Mouse (Mus musculus) midbrain, embryonic 11.5 days (tissue): Measurements from ENCODE around the gene Fdxr. TPM values are rescaled to one million over a fixed set of nuclear protein-coding genes. Genes with fewer than 3 reads are reported as not detected.

Experiments used
- ATAC-seq: fragments of 200-750 bp; cut with Nextera tagmentation; 2 replicates; pipeline ENCODE4 v1.8.0; 2017; ENCODE audit warnings: moderate TSS enrichment, moderate library complexity; ENCODE audit not compliant: low FRiP score
- DNase-seq: peaks from one replicate; pipeline ENCODE4 v3.0.0; 2015; ENCODE audit warnings: low spot score; ENCODE audit errors: missing footprints
- H3K27ac ChIP-seq: fragments of 300-500 bp; sonication (generic); 2 replicates; pipeline ENCODE4 v1.5.1; 2014; ENCODE audit warnings: low read depth, low read length
- H3K27me3 ChIP-seq: fragments of 300-500 bp; sonication (generic); 2 replicates; pipeline ENCODE4 v1.6.1; 2014; ENCODE audit warnings: mild to moderate bottlenecking, low read length, moderate library complexity, mixed read lengths; ENCODE audit not compliant: control insufficient read depth, insufficient read depth
- H3K36me3 ChIP-seq: fragments of 300-500 bp; sonication (generic); 2 replicates; pipeline ENCODE4 v1.6.1; 2014; ENCODE audit warnings: mild to moderate bottlenecking, low read length, moderate library complexity, mixed read lengths; ENCODE audit not compliant: control insufficient read depth, insufficient read depth
- H3K4me1 ChIP-seq: fragments of 300-500 bp; sonication (generic); 2 replicates; pipeline ENCODE4 v1.6.1; 2014; ENCODE audit warnings: low read length; ENCODE audit not compliant: control insufficient read depth, insufficient read depth
- H3K4me2 ChIP-seq: fragments of 300-500 bp; sonication (generic); 2 replicates; pipeline ENCODE4 v1.6.1; 2014; ENCODE audit warnings: mild to moderate bottlenecking, moderate library complexity
- H3K4me3 ChIP-seq: fragments of 300-500 bp; sonication (generic); 2 replicates; pipeline ENCODE4 v1.5.1; 2014; ENCODE audit warnings: low read depth, low read length
- H3K9ac ChIP-seq: fragments of 300-500 bp; sonication (generic); 2 replicates; pipeline ENCODE4 v1.6.1; 2014; ENCODE audit warnings: low read length
- H3K9me3 ChIP-seq: fragments of 300-500 bp; sonication (generic); 2 replicates; pipeline ENCODE4 v1.6.1; 2016; ENCODE audit warnings: low read length; ENCODE audit not compliant: control insufficient read depth
- WGBS: fragments of 180-500 bp; shearing (Covaris S2); extraction: QIAGEN DNeasy Blood & Tissue Kit; methylation state at CpG from one replicate; pipeline ENCODE4 v1.1.7; 2014; 5-methylcytosine and 5-hydroxymethylcytosine counted together
- polyA plus RNA-seq: library from polyadenylated mRNA; unstranded; fragments of >200 nt; fragmentation: Nextera tagmentation; extraction: Ambion mirVana; gene quantifications from 2 replicates; pipeline ENCODE4 v1.2.1, GENCODE M21; 2014

Fdxr gene
- polyA plus RNA-seq, 1 experiment from 2014 or later: 12.7 TPM

DNA sequence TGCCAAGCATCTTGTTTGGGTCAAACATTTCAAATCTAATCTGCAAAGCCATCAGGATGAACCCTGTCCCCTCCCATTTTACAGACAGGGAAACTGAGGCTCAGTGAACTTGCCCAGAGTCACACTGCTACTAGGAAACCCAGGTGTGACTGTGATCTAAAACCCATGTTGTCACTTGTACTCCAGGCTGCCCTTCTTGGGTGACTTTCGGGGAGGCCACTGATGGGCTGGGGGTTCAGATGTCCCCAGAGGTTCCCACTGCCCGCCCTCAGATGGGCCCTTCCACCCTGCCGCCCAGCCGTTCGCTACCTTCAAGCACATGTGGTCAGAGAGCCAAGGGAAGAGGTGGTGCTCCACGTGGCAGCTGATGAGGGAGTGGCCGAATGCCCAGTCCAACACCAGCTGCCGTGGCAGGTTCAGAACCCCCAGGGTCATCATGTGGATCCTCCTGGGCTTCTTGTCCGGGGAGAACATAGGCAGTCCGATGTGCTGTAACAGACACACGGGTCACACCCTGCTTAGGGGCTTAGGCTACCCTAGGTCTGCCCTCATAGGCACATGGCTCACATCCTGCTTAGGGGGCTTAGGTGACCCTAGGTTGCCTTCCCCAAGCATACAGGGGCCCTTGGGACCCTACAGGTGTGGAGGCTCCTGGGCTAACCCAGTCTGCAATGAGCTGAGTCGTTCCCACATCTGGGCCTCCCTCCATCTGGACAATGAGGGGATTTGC is 7.2 kb upstream of the Fdxr start:
- DNase-seq (no peak), ATAC-seq (no peak)
- WGBS: 83% methylated on average over 12 of the region's 12 CpGs
- Histone ChIP-seq H3K9ac (no peak overlapping the region), H3K27me3 (no peaks in the 10 kb centered on the region), H3K4me1 (no peaks in the 10 kb centered on the region; the same call in 1 of the 2 replicates), H3K4me2 (no peak overlapping the region), H3K36me3 (no peaks in the 10 kb centered on the region), H3K9me3 (no peaks in the 10 kb centered on the region), H3K4me3 (no peak overlapping the region), H3K27ac (no peak overlapping the region)

DNA sequence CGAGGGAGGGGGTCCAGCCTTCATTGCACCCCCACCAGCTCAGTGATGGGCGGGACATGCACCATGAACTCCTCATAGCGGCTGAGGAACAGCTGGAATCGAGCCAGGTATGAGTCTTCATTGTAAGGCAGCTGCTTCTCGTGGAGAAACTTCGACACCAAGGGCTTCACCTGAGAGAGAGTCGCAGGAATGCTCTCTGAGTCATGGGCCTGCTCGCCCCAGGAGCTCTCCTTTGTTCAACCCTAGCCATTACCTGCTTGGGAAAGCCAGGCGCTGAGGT is 6.6 kb upstream of the Fdxr start:
- H3K9ac ChIP-seq: no peak overlapping the region
- no peak overlapping the region for H3K4me2 ChIP-seq
- no peaks in the 10 kb centered on the region for H3K9me3 ChIP-seq
- 81% methylated on average over 9 of the region's 9 CpGs for WGBS
- ATAC-seq (no peak), DNase-seq (no peak)
- no peaks in the 10 kb centered on the region for H3K36me3 ChIP-seq
- H3K27me3 ChIP-seq: no peaks in the 10 kb centered on the region
- H3K4me1 ChIP-seq: no peaks in the 10 kb centered on the region; the same call in 1 of the 2 replicates
- H3K4me3 ChIP-seq: no peak overlapping the region
- H3K27ac ChIP-seq: no peak overlapping the region

- H3K4me2 ChIP-seq: no peak overlapping the region
- H3K9me3 ChIP-seq: no peaks in the 10 kb centered on the region
- no peak overlapping the region for H3K4me3 ChIP-seq
- H3K9ac ChIP-seq: no peak overlapping the region
- H3K27ac ChIP-seq: no peak overlapping the region
- H3K27me3 ChIP-seq: no peaks in the 10 kb centered on the region
- DNase-seq (no peak), ATAC-seq (no peak)
- H3K36me3 ChIP-seq: no peaks in the 10 kb centered on the region
- 89% methylated on average over 8 of the region's 8 CpGs for WGBS
- peaks cover 2% of the 10 kb centered on the region for H3K4me1 ChIP-seq
Observed at GRCm38 (mm10) chr11:115282723-115283485, 6.1 kb upstream of the Fdxr start.

DNA sequence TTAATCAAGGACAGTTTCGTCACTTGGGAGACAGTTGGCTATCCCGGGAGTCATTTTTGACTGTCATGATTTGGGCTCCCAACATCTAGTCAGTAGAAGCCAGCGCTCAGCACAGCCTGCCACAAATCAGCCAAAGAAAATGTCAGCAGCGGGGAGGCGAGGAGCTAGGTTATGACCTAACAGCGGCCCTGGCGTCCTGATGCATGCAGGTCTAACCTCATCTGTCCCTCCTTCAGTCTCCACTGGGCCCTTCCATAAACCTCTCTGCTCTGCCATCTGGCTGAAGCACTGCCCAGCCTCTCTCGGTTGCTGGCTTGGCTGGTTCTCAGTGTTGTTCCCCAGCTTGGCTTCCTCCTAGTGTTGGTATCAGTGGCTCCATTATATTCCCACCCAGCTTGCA is 5.4 kb upstream of the Fdxr start:
- Histone ChIP-seq H3K9me3 (no peaks in the 10 kb centered on the region), H3K36me3 (no peaks in the 10 kb centered on the region), H3K4me3 (no peak overlapping the region), H3K27ac (no peak overlapping the region), H3K9ac (no peak overlapping the region), H3K4me1 (peaks cover 6% of the 10 kb centered on the region), H3K27me3 (no peaks in the 10 kb centered on the region), H3K4me2 (no peak overlapping the region)
- WGBS: 77% methylated on average over 8 of the region's 8 CpGs
- DNase-seq: no peak
- no peak for ATAC-seq

DNA sequence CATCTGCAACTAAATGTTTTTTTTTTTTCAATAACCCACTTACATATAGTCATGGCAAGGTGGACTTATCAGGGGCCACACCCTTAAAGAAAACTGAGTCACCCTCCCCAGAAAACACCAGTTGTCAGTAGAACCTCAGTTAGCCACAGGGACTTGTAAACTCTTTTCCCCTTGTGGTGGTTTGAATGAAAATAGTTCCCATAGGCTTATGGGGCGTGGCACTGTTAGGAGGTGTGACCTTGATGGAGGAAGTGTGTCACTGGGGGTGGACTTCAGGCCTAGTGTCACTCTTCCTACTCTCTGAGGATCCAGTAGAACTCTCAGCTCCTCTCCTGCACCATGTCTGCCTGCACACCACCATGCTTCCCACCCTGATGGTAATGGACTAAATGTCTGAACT is 2.9 kb upstream of the Fdxr start:
- Histone ChIP-seq H3K27ac (no peak overlapping the region), H3K4me2 (no peak overlapping the region), H3K36me3 (no peaks in the 10 kb centered on the region), H3K27me3 (no peaks in the 10 kb centered on the region), H3K9ac (no peak overlapping the region), H3K4me1 (peaks cover 17% of the 10 kb centered on the region), H3K4me3 (no peak overlapping the region), H3K9me3 (no peaks in the 10 kb centered on the region)
- WGBS: 57% methylated on average over 1 of the region's 1 CpGs
- DNase-seq (no peak), ATAC-seq (no peak)

GRCm38 (mm10) chr11:115278176-115278575 is 1.3 kb upstream of the Fdxr start:
- H3K9me3 ChIP-seq: no peaks in the 10 kb centered on the region
- DNase-seq (no peak), ATAC-seq (no peak)
- H3K4me2 ChIP-seq: peak overlapping the region; percentile 69
- 0 out of 2 replicates have a peak overlapping the region, but pooled peaks have one; percentile 45 for H3K4me3 ChIP-seq
- H3K27me3 ChIP-seq: no peaks in the 10 kb centered on the region
- no peak overlapping the region for H3K27ac ChIP-seq
- H3K4me1 ChIP-seq: peaks cover 17% of the 10 kb centered on the region
- 73% methylated on average over 6 of the region's 6 CpGs for WGBS
- H3K9ac ChIP-seq: no peak overlapping the region
- H3K36me3 ChIP-seq: no peaks in the 10 kb centered on the region

DNA sequence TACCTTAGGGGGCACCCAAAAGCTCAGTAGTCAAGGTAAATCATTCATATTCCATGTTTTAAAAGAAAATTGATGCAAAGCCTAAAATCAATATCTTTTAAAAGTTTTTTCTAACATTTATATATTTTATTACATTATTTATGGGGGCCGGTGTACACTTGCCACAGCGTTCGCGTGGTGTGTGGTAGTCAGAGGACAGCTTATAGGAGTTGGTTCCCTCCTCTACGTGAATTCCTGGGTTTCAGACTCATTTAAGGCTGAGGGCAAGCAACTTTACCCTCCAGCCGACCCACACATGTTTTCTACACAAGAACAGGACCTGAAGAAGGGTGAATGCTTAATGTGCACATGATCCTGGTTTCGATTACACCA is 740 bp upstream of the Fdxr start:
- H3K27ac ChIP-seq: peak overlapping the region; percentile 30; the same call in 1 of the 2 replicates
- DNase-seq: no peak
- H3K4me1 ChIP-seq: peaks cover 17% of the 10 kb centered on the region
- H3K36me3 ChIP-seq: no peaks in the 10 kb centered on the region
- H3K4me3 ChIP-seq: peak overlapping the region; percentile 45
- peak overlapping the region; percentile 69 for H3K4me2 ChIP-seq
- no peaks in the 10 kb centered on the region for H3K27me3 ChIP-seq
- H3K9ac ChIP-seq: peak overlapping the region; percentile 58
- no peaks in the 10 kb centered on the region for H3K9me3 ChIP-seq
- 19% methylated on average over 7 of the region's 7 CpGs for whole genome bisulfite sequencing
- ATAC-seq: no peak

DNA sequence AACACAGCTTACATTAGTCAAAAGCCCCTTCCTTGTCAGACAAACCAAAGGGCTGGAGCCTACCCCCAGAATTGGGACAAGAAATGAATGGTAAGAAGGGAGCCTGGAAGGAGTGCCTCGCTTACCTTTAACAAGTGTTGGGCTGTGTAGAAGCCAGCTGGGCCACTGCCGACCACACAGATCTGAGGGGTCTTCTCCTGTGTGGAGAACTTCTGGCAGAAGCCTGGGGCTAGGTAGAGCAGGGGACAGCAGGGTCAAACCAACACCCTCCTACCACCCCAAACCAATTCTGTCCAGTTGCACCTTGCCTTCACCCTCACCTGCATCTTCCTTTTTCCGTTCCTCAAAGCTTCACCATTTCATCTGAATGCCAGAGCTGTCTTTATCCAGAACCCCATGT is 896 bp downstream of the Fdxr start:
- DNase-seq: no peak
- Histone ChIP-seq H3K9ac (peak overlapping the region; percentile 77), H3K4me1 (peaks cover 17% of the 10 kb centered on the region), H3K36me3 (no peaks in the 10 kb centered on the region), H3K27me3 (no peaks in the 10 kb centered on the region), H3K27ac (no peak overlapping the region), H3K9me3 (no peaks in the 10 kb centered on the region), H3K4me2 (peak overlapping the region; percentile 67), H3K4me3 (peak overlapping the region; percentile 45)
- WGBS: 69% methylated on average over 3 of the region's 3 CpGs
- no peak for ATAC-seq

DNA sequence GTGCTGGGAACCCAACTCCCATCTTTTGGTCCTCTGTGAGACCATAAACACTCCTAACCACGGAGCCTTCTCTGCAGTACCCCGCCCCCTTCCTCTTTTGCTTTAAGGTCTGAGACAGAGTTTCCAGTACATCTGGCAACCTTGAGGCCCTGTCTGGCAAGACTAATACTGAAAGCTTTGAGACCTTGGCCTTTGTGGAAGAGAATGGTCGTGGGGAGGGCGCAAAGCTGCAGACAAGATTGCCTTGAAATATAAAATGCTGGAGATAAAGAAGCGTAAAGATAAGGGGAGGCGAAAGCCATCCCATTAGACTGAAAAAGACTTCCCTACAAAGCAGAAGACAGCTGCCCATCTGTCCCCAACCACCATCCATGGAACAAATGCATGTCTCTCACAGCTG is 1.3 kb downstream of the Fdxr start:
- 89% methylated on average over 6 of the region's 6 CpGs for WGBS
- Histone ChIP-seq H3K9me3 (no peaks in the 10 kb centered on the region), H3K27me3 (no peaks in the 10 kb centered on the region), H3K4me3 (no peak overlapping the region), H3K4me2 (no peak overlapping the region), H3K36me3 (no peaks in the 10 kb centered on the region), H3K4me1 (peaks cover 17% of the 10 kb centered on the region), H3K9ac (no peak overlapping the region), H3K27ac (no peak overlapping the region)
- no peak for ATAC-seq
- no peak for DNase-seq
